Mouse (Mus musculus) MEL (cell line): ENCODE measurements at regions not wholly inside any gene's neighbourhood (a gene's known extent, or its start where the extent isn't known, plus 50 kb on each side); places are given as distances from the start of the nearest gene placed in this dataset.

Source experiments
- DNase-seq: peaks from one replicate; pipeline ENCODE4 v3.0.0; 2011; ENCODE audit warnings: low read depth, low spot score
- H3K27ac ChIP-seq: 2 replicates; pipeline ENCODE4 v1.5.1; 2012; ENCODE audit warnings: low read depth, mild to moderate bottlenecking, control low read depth, low read length, moderate library complexity; ENCODE audit not compliant: control insufficient read depth
- H3K27me3 ChIP-seq, 2 experiments: fragments of 150-350 bp in 1 of 2; sonication (generic) in 1 of 2; 2 replicates each; pipeline ENCODE4 v1.6.1; 2012; ENCODE audit warnings: low read length in 2 of 2, mild to moderate bottlenecking in 2 of 2, improper control_type of control experiment in 1 of 2, moderate library complexity in 1 of 2; ENCODE audit not compliant: insufficient read depth in 2 of 2, control insufficient read depth in 1 of 2
- H3K36me3 ChIP-seq, 2 experiments: 2 replicates each; pipeline ENCODE4 v1.6.1; 2012 to 2014; ENCODE audit warnings: low read length in 2 of 2, improper control_type of control experiment in 1 of 2, inconsistent platforms in 1 of 2, mild to moderate bottlenecking in 1 of 2; ENCODE audit not compliant: insufficient read depth in 2 of 2, control insufficient read depth in 1 of 2
- H3K4me1 ChIP-seq, 2 experiments: fragments of 150-350 bp in 1 of 2; sonication (generic) in 1 of 2; 2 replicates each; pipeline ENCODE4 v1.6.1; 2012; ENCODE audit warnings: low read length in 2 of 2, improper control_type of control experiment in 1 of 2, mild to moderate bottlenecking in 1 of 2; ENCODE audit not compliant: insufficient read depth in 2 of 2, control insufficient read depth in 1 of 2
- H3K4me3 ChIP-seq, 2 experiments: fragments of 150-350 bp in 1 of 2; sonication (generic) in 1 of 2; 2 replicates each; pipeline ENCODE4 v1.5.1; 2012; ENCODE audit warnings: low read depth in 2 of 2, low read length in 2 of 2, mild to moderate bottlenecking in 2 of 2, moderate library complexity in 2 of 2, control low read depth in 1 of 2, improper control_type of control experiment in 1 of 2; ENCODE audit not compliant: control insufficient read depth in 1 of 2, insufficient read depth in 1 of 2
- H3K79me2 ChIP-seq: 2 replicates; pipeline ENCODE4 v1.6.1; 2012; ENCODE audit warnings: mild to moderate bottlenecking, low read length, moderate library complexity; ENCODE audit not compliant: control insufficient read depth, poor library complexity, insufficient read depth
- H3K9ac ChIP-seq: 2 replicates; pipeline ENCODE4 v1.6.1; 2012; ENCODE audit warnings: low read depth, mild to moderate bottlenecking, control low read depth, low read length, moderate library complexity; ENCODE audit not compliant: control insufficient read depth, poor library complexity, severe bottlenecking
- H3K9me3 ChIP-seq: fragments of 150-350 bp; sonication (generic); replicated peaks from 2 replicates; pipeline ENCODE4 v1.6.1; 2012; ENCODE audit warnings: mild to moderate bottlenecking, low read length, improper control_type of control experiment, moderate library complexity; ENCODE audit not compliant: insufficient read depth
- CHD1 ChIP-seq: IDR thresholded peaks from 2 replicates; pipeline ENCODE4 v1.6.1; 2012; ENCODE audit warnings: low read depth, mild to moderate bottlenecking, inconsistent platforms, low read length, improper control_type of control experiment
- ETS1 ChIP-seq: IDR thresholded peaks from 2 replicates; pipeline ENCODE4 v1.6.1; 2012; ENCODE audit warnings: low read depth, mild to moderate bottlenecking, inconsistent platforms, low read length, improper control_type of control experiment, moderate library complexity
- GABPA ChIP-seq: IDR thresholded peaks from 2 replicates; pipeline ENCODE4 v1.6.1; 2012; ENCODE audit warnings: low read depth, mild to moderate bottlenecking, inconsistent platforms, low read length, improper control_type of control experiment, moderate library complexity
- GATA1 ChIP-seq: IDR thresholded peaks from 2 replicates; pipeline ENCODE4 v1.6.1; 2011; ENCODE audit warnings: low read depth, low read length, improper control_type of control experiment
- HCFC1 ChIP-seq: IDR thresholded peaks from 2 replicates; pipeline ENCODE4 v1.6.1; 2012; ENCODE audit warnings: low read depth, mild to moderate bottlenecking, inconsistent platforms, low read length, improper control_type of control experiment, moderate library complexity
- JUND ChIP-seq: IDR thresholded peaks from 2 replicates; pipeline ENCODE4 v1.6.1; 2011; ENCODE audit warnings: low read depth, mild to moderate bottlenecking, improper control_type of control experiment, low read length
- MAFK ChIP-seq: IDR thresholded peaks from 2 replicates; pipeline ENCODE4 v1.6.1; 2011; ENCODE audit warnings: low read depth, mild to moderate bottlenecking, low read length, improper control_type of control experiment, borderline replicate concordance
- MAX ChIP-seq: IDR thresholded peaks from 2 replicates; pipeline ENCODE4 v1.6.1; 2011; ENCODE audit warnings: low read length, improper control_type of control experiment
- MEF2A ChIP-seq: IDR thresholded peaks from 2 replicates; pipeline ENCODE4 v1.6.1; 2014; ENCODE audit warnings: low read depth, mild to moderate bottlenecking, inconsistent platforms, low read length, improper control_type of control experiment; ENCODE audit not compliant: poor library complexity, insufficient replicate concordance, severe bottlenecking; ENCODE audit errors: extremely low read depth
- MYB ChIP-seq: IDR thresholded peaks from 2 replicates; pipeline ENCODE4 v1.6.1; 2011; ENCODE audit warnings: mild to moderate bottlenecking, low read depth, low read length, improper control_type of control experiment
- MYC ChIP-seq: IDR thresholded peaks from 2 replicates; pipeline ENCODE4 v1.6.1; 2011; ENCODE audit warnings: low read depth, mild to moderate bottlenecking, low read length, improper control_type of control experiment, moderate library complexity
- POLR2AphosphoS2 ChIP-seq: IDR thresholded peaks from 2 replicates; pipeline ENCODE4 v1.6.1; 2011; ENCODE audit warnings: low read length, improper control_type of control experiment
- POLR2AphosphoS5 ChIP-seq: IDR thresholded peaks from 2 replicates; pipeline ENCODE4 v1.6.1; 2012; ENCODE audit warnings: low read depth, borderline replicate concordance, mild to moderate bottlenecking, inconsistent platforms, low read length, moderate library complexity, mixed read lengths
- TCF12 ChIP-seq: IDR thresholded peaks from 2 replicates; pipeline ENCODE4 v1.6.1; 2014; ENCODE audit warnings: low read depth, mild to moderate bottlenecking, inconsistent platforms, low read length, improper control_type of control experiment, moderate library complexity
- UBTF ChIP-seq: IDR thresholded peaks from 2 replicates; pipeline ENCODE4 v1.6.1; 2012; ENCODE audit warnings: low read depth, mild to moderate bottlenecking, inconsistent platforms, low read length, improper control_type of control experiment, moderate library complexity, borderline replicate concordance; ENCODE audit not compliant: insufficient read depth
- USF1 ChIP-seq: IDR thresholded peaks from 2 replicates; pipeline ENCODE4 v1.6.1; 2014; ENCODE audit warnings: low read depth, mild to moderate bottlenecking, inconsistent platforms, low read length, improper control_type of control experiment, moderate library complexity
- USF2 ChIP-seq, 2 experiments: IDR thresholded peaks; 2 replicates each; pipeline ENCODE4 v1.6.1; 2011 to 2012; ENCODE audit warnings: improper control_type of control experiment in 2 of 2, low read length in 2 of 2, borderline replicate concordance in 1 of 2, inconsistent platforms in 1 of 2, low read depth in 1 of 2, mild to moderate bottlenecking in 1 of 2; ENCODE audit not compliant: insufficient read depth in 1 of 2
- ZKSCAN1 ChIP-seq: IDR thresholded peaks from 2 replicates; pipeline ENCODE4 v1.6.1; 2012; ENCODE audit warnings: low read depth, mild to moderate bottlenecking, inconsistent platforms, low read length, improper control_type of control experiment, moderate library complexity

DNA sequence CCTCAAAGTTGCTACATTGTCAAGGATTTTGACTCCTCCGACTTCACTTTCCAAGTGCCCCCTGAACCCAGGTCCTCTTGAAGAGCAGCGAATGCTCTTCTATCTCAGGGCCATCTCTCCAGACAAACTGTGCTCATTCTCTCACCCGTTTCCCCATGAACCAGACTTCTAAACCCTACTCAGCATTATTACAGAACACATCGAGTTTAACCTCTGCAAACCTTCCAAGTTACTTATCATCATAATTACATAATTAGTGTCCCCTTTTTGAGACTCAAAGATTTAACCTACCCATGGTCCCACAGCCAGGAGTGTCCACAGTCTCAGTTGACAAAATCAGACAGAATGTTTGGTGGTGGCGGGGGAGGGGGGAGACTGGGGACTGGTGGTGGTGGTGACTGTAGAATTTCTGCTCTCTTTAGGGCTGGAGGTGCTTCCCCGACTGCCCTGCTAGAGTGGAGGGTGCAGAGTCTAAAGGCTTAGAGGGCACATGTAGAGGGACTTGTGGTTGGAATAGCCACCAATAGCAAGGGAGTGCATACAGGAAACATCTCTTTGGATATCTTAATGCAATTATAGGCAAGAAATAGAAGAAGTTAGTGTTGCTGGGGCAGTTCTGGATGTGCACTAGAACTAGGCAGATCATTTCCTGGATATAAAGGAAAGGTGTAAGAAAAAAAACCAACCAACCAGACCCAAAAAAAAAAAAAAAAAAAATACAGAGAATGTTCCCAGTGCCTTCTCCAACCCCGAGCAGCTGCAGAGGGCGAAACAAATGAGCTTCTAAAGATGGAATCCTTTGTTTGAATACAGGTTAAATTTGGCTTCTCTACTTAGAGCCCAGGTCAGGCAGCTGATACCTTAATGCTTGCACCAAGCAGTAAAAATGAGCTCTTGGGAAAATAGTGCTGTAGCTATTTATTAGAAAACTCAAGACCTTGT, 96.4 kb upstream of the Fut8 start:
- TF ChIP-seq MAX (no peak), ZKSCAN1 (no peak), GABPA (no peak), JUND (no peak)
- H3K4me1 ChIP-seq: peaks cover 16 to 34% of the 10 kb centered on the region in 2 experiments
- no peak overlapping the region for H3K27ac ChIP-seq
- H3K9me3 ChIP-seq: no peaks in the 10 kb centered on the region
- no peaks in the 10 kb centered on the region for H3K79me2 ChIP-seq
- H3K4me3 ChIP-seq: no peak overlapping the region
- no peak for DNase-seq
- peaks cover 0 to 47% of the 10 kb centered on the region in 2 experiments; a peak in 2 of 4 replicates for H3K36me3 ChIP-seq
- no peaks in the 10 kb centered on the region for H3K27me3 ChIP-seq
- no peak overlapping the region for H3K9ac ChIP-seq

DNA sequence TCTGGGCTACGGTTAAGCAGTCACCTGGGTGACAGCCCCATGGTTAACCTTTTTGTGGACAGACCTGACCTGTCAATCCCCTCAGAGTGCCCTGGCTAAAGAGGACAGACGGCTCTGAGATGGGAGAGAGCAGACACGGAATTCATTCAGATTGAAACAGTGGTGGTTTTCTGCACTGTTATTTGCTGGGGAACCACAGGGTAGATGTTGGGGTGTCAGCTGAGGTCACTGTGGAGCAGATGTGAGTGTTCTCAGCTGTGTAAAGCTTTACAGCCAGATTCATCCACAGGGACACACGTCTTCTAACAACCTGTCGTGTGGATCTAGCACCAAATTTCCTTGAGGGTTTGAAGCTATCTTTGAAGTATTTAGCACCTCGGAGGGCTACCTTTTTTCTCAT, 97.3 kb upstream of the Fut8 start:
- no peak for DNase-seq
- H3K4me3 ChIP-seq: no peak overlapping the region
- no peaks in the 10 kb centered on the region for H3K9me3 ChIP-seq
- H3K27ac ChIP-seq: no peak overlapping the region
- peaks cover 0 to 55% of the 10 kb centered on the region in 2 experiments; a peak in 2 of 4 replicates for H3K36me3 ChIP-seq
- H3K79me2 ChIP-seq: no peaks in the 10 kb centered on the region
- no peak for TF ChIP-seq GABPA
- no peak for TF ChIP-seq MYC
- no peak for TF ChIP-seq ETS1
- no peak for TF ChIP-seq USF2 (IDR thresholded peaks at IDR 0.05; ENCODE audit: borderline replicate concordance in 1 of 2, insufficient read depth in 1 of 2, low read depth in 1 of 2, low read length in 2 of 2)
- TF ChIP-seq TCF12: no peak
- peaks cover 24 to 39% of the 10 kb centered on the region in 2 experiments for H3K4me1 ChIP-seq
- H3K27me3 ChIP-seq: no peaks in the 10 kb centered on the region
- no peak overlapping the region for H3K9ac ChIP-seq

- Histone ChIP-seq H3K9me3 (no peaks in the 10 kb centered on the region), H3K9ac (no peak overlapping the region), H3K79me2 (no peaks in the 10 kb centered on the region), H3K27ac (no peak overlapping the region), H3K27me3 (no peaks in the 10 kb centered on the region), H3K4me3 (no peak overlapping the region), H3K4me1 (peaks cover 29 to 44% of the 10 kb centered on the region in 2 experiments), H3K36me3 (peaks cover 0 to 60% of the 10 kb centered on the region in 2 experiments; a peak in 2 of 4 replicates)
- no peak for TF ChIP-seq ZKSCAN1
- no peak for TF ChIP-seq USF1
- TF ChIP-seq UBTF: no peak
- no peak for TF ChIP-seq MEF2A
- no peak for TF ChIP-seq HCFC1
- no peak for TF ChIP-seq MYB
- TF ChIP-seq POLR2AphosphoS5: no peak
- TF ChIP-seq CHD1: no peak
- TF ChIP-seq POLR2AphosphoS2: no peak
- TF ChIP-seq MAFK: no peak
- TF ChIP-seq USF2 (IDR thresholded peaks at IDR 0.05; ENCODE audit: borderline replicate concordance in 1 of 2, insufficient read depth in 1 of 2, low read depth in 1 of 2, low read length in 2 of 2): no peak
- no peak for TF ChIP-seq GATA1
- TF ChIP-seq ETS1: no peak
- DNase-seq: no peak
Measured at GRCm38 (mm10) chr12:77140141-77140540, 97.8 kb upstream of the Fut8 start.
